Mouse (Mus musculus) brain, embryonic 14.5 days (tissue): ENCODE measurements at regions not wholly inside any gene's neighbourhood (a gene's known extent, or its start where the extent isn't known, plus 50 kb on each side); places are given as distances from the start of the nearest gene placed in this dataset.

Source experiments
- DNase-seq: peaks from one replicate; pipeline ENCODE4 v3.0.0-alpha.2; 2011; ENCODE audit warnings: low read depth
- CTCF ChIP-seq: fragments of 200-500 bp; IDR thresholded peaks from 2 replicates; pipeline ENCODE4 v1.5.1; 2012; ENCODE audit warnings: inconsistent platforms, mild to moderate bottlenecking, moderate library complexity, borderline replicate concordance; ENCODE audit not compliant: insufficient read depth, insufficient read length; ENCODE audit errors: extremely low read depth
- POLR2A ChIP-seq: fragments of 200-500 bp; IDR thresholded peaks from 2 replicates; pipeline ENCODE4 v1.6.1; 2012; ENCODE audit warnings: mild to moderate bottlenecking, inconsistent platforms, borderline replicate concordance; ENCODE audit not compliant: poor library complexity, insufficient read depth, insufficient read length, severe bottlenecking; ENCODE audit errors: extremely low read depth

DNA sequence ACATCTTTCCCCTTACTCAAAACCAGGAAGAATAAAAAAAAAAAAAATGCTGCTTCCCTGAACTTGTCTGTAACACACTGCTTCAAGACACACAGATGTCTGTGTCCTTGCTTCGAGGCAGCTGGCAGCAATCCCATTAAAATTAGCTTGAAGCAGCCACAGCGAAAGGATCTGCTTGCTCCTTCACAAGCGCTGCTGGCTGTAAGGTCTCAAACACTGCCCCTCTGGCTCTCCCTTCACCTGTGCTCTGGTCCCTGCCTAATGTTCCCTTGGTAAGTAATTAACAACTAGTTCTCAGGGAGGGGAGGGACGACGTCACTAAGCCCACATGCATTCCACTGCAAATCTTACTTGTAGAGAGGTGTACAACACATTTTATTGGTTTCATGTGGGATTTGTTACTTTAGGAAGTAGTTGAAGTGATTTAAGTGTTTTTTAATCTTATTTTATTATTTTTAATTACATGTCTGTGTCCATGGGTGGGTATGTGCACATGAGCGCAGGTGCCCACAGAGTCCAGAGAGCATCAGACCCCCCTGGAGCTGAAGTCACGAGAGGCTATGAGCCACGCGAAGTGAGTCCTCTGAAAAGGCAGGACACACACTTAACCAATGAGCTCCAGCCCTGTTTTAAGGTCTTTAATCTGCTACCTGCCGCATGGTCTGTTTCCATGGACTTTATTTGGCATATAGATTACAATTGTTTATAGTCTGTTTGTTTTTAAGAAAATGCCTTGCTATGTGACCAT is 61.1 kb upstream of the Cers6 start:
- no peak for TF ChIP-seq POLR2A
- peak; percentile 87 for DNase-seq

DNA sequence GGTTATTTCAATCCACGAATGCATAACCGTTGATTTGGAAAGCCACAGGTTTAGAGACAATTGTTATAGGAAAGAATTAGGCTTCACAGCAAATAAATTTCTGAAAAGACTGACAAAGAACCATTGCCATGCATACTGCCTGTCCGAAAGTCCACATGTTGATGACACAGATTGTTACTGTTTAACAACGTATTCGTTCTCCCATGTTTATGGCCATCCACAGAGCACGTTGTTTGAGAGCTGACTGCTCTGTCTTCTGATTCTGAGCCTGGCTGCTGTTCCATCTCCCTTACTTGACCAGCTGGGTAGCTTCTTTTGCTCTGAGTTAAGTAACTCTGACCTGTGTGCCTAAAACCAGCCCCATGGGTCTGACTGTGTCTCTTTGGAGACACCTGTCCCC is 57.1 kb upstream of the Cers6 start:
- no peak for DNase-seq
- no peak for TF ChIP-seq CTCF
- no peak for TF ChIP-seq POLR2A

DNA sequence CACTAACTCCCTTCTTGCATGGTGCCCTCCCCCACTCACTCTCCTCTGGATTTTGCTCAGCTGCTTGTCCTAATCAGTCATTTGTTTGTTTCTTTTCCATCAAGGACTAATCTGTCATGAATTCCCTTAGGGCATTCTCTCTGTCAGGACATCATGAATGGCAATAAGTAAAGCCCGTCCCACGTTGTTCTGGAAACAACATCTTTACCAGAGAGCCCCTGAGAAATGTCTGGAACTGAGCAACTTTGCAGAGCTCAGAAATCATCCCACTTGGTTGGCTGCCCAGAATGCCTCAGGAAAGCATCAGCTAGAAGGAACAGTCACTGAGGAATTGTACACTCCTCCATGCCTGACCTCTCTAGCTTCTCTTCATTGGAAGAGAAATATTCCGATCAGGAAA is 55.4 kb upstream of the Cers6 start:
- DNase-seq, result peak; percentile 85
- TF ChIP-seq CTCF (no peak), POLR2A (no peak)

DNA sequence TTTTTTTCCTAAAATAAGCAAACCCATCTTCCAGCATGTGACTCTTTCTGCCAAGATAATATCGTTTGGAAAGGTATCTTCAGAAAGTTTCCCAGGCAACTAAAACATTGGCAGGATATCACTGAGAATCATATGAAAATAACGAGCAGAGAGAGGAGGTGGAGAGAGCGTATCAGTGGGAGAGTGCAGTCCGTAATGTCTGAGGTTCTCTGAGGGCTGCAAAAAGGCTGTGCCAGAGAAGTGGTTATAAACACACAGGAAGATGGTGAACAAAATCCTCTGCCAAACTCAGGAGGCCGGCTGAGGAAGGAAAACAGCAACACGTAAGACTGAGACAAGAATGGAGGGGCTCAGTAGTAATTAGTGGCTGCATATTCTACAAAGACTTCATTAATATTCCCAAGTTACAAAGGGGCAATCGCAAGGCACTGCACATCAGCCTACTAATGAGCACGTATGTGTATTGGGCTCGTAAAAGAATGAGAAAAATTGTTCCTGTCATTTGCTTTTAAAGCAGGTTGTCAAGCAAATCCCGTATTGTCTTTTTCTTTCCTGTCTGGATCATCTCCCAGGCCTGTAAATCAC is 54.8 kb upstream of the Cers6 start:
- peak; percentile 83 for DNase-seq
- TF ChIP-seq POLR2A, result no peak
- TF ChIP-seq CTCF, result no peak
